Mouse (Mus musculus) lung, adult 18-20 months (tissue): ENCODE measurements around the gene Ift43.

Source experiments
- DNase-seq, 2 experiments: peaks; one replicate each; pipeline ENCODE4 v3.0.0; 2022; ENCODE audit warnings: mixed read lengths in 2 of 2

The Ift43 gene

DNA sequence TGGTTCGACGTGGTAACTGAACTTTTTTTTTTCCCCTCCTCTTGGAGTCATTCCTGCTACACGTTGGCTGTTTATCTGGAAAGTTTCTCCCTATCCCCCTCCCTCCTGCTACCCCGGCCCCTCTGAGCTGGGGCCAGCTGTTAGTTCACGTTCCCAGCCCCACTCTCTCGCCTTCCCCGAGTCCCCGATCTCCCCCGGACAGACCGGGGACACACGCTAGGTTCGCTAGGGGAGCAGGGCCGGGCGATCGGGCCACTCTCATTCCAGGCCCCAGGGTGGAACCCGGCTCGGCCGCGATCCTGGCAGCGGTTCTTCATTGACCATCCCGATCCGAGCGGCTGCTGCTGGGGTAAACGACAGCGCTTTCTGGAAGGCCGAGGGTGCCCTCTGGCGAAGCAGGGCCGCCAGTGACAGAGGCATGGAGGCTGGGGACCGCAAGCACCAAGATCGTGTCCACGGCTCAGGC is 3.1 kb upstream of the Ift43 start:
- DNase-seq = peak; percentile 91 to 94

DNA sequence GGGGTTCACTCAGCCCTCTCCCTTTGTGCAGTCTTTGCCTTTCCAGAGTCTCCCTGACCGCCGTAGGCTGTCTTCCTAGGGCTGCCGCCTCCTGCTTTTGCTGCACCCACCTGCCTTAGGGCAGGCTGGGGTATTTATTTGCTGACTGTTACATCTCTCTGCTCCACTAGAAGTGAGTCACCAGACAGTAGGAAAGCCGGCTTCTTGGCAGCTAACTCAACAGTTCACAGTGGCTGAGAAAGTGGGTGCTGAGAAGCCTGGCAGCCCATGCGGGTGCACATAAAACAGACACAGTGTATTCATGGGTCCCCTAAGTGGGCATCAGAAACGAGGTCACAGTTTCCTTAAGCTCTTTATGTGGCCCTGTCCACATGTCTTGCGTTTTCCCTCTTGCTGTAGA is 3.5 kb downstream of the Ift43 start:
- DNase-seq = no peak

GRCm38 (mm10) chr12:86086550-86086949 is 4.2 kb downstream of the Ift43 start:
- DNase-seq = no peak

DNA sequence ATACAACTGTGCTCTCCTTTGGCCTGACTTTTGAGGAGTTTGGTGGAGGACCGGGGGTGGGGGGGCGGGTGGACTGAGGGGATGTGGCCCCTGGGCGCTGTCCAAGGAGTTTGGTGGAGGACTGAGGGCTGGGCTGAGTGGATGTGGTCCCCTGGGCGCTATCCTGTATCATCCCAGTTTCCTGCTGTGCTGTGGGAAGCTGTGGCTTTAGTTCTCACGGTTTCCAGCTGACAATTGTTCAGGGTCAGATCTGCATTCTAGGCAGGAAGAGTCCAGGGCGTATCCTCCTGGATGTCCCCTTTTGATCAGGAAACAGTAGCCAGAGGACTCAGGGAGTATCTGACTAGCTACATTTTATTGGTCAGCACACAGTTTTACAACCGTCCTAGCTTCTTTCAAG is 5.7 kb downstream of the Ift43 start:
- peak; percentile 15 to 50 for DNase-seq

GRCm38 (mm10) chr12:86090764-86091163 is 8.4 kb downstream of the Ift43 start:
- peak in 1 of 2 experiments; percentile 25 for DNase-seq

GRCm38 (mm10) chr12:86091601-86092132 is 9.3 kb downstream of the Ift43 start:
- peak; percentile 69 to 72 for DNase-seq

DNA sequence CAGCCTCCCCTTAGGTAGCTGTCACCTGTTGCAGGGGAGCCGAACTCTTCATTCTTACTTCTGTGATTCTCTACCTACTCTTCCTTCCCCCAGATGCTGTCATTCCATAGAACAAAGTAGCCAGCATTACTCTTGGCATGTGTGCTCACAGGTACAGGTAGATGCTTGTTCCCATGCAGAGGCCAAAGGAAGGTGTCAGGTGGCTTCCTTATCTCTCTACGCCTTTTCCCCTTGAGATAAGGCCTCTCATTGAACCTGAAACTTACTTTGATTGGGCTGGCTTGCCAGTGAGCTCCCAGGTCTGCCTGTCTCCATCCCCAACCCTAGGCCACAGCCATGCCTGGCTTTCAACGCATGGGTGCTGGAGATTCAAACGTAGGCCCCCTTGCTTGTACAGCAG is 11.7 kb downstream of the Ift43 start:
- no peak for DNase-seq

GRCm38 (mm10) chr12:86095806-86096205 is 13.5 kb downstream of the Ift43 start:
- DNase-seq = no peak

- peak; percentile 29 to 37 for DNase-seq
Measured at GRCm38 (mm10) chr12:86097781-86098180, 15.4 kb downstream of the Ift43 start.

DNA sequence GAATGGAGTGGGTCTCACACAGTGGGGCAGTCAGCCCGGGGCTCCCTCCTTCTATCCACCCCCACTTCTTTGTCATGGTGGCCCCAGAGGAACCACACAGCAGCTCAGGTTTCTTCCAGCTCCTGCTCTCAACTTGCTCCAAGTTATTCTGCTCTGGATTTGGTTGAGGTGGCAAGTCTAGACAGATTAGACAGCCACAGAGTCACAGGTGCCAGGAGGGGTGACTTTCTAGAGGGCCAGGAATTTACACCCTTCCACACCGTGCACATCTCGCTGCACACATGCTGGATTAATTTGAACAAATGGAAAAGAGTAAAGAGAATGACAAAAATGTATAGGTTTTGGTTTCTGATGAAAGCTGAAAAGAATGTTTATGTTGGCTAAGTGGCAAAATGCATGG is 18.4 kb downstream of the Ift43 start:
- no peak for DNase-seq

- no peak for DNase-seq
Measured at GRCm38 (mm10) chr12:86102686-86103085, 20.3 kb downstream of the Ift43 start.

DNA sequence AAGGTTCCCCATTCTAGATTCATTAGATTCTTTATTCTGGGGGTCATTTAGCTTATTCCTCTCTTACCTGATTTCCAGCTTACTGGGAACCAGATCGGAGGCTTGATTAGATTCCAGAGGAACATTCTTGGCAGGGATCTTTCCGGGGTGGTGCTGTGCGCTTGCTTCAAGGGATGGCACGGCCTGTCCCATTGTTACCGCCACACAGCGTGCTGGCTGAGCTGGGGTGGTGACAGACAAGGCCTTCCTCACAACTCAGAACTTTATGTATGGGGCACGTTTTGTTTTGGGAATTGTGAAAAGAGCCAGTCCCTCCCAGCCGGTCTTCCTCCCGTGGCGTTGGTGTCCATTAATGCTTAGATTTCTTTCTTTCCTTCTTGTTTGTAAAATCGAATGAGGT is 21.1 kb downstream of the Ift43 start:
- DNase-seq = peak; percentile 23 to 43

DNA sequence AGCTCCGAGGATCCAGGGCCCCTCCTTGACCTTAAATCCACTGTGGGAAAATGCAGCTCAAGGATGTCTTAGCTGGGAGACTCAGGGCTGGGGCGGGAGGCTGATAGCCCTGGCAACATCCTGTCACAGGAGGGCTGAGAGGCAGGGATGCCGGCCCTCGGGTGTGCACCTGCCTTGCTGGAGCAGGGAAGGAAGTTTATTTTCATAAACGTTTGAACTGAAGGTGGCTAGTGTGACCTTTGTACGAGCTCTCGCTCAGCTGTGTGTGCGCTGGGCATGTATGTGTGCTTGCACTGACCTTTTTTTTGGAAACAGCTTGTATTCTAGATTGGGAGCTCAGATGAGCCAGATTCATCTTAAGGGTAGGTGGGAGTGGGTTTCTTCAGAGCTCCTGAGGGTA is 21.5 kb downstream of the Ift43 start:
- DNase-seq = no peak

DNA sequence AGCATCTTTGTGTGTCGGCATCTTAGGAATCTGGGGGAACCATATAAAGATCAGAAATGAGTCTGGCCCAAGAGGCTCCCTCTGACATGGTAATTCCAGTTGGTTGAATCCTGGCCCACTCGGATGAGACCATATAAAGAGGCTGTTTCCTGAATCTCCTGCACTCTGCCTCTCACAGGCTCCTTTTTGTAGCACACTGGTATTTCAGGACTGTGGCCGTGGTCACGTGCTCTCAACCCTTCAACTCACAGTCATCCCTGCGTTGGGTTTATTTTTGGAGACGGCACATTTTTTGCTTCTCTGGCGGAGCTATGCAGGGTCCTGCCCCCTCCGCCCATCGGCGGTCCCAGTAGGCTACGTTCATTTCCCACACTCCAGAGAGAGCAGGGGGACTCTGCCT is 22.0 kb downstream of the Ift43 start:
- DNase-seq = peak; percentile 38 to 55

DNA sequence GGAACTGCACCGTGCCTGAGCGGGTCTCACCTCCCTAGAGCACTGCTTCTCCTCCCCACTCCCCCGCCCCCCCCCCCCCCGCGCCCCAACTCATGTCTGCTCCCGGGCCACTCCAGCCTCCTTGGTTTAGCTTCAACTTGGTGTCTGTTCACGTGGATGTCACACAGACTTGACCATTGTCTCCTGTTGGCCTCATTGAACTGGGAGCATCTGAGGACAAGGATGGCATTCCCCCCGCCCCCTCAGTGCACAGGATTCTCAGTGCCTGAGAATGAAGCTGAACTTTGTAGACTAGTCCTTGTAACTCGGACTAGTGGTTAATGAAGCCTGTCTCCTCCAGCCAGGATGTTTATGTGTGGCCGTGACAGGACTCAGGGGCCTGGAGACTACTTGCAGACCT is 23.2 kb downstream of the Ift43 start:
- no peak for DNase-seq

DNA sequence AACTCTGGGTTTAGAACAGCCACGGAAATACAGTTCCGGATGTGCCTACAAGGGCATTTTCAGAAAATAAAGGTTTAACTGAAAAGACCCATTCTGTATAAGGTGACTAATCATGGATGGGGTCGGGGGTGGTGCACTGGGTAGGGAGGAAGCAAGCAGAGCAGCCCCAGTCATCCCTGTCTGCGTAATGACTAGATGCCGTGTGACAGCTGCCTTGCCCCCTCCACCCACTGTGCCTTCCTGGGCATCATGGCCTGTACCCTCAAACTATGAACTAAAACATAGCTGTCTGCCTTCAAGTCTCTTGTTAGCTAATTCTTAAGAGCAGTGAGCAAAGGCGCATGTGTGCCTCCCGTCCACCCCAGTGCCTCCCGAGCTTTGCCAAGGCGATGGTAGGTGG is 23.7 kb downstream of the Ift43 start:
- no peak for DNase-seq

DNA sequence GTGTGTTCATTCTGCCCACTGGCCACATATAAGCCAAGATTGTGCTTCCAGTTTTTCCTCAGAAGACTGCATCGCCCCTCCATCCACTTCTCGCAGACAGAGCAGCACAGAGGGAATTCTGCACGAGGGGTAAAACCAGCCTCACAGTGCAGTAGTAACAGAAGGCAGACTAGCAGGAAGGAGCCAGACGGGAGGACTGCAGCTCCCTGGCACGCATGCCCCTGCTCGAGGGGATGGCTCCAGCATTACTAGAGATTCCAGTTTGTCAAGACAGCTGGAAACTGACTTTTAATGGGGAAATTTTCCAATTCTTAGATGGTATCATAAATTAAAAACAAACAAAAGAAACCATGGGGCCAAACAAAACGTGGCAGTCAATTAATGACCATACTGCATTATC is 25.3 kb downstream of the Ift43 start:
- no peak for DNase-seq

DNA sequence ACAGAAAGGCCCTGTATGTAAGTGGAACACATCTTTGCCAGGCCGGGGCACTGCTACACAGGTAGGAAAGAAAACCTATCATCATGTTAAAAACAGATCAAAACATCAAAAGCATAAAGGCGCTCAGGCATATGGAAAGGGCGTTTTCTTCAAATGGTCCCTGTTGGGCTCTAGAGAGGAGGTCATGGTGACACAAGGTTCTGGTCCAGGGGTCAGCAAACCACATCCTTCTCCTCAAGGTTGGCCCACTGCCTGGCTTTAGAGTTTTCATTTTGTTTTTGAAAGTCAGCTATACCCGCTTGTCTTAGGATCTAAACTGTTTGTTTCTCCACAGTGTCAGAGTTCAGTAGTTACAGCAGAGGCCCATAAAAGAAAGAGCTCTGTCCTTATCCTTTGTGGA is 27.2 kb downstream of the Ift43 start:
- no peak for DNase-seq

GRCm38 (mm10) chr12:86110637-86111036 is 28.3 kb downstream of the Ift43 start:
- peak in 1 of 2 experiments; percentile 33 for DNase-seq

- DNase-seq = no peak
Measured at GRCm38 (mm10) chr12:86116295-86116835, 34.0 kb downstream of the Ift43 start.

DNA sequence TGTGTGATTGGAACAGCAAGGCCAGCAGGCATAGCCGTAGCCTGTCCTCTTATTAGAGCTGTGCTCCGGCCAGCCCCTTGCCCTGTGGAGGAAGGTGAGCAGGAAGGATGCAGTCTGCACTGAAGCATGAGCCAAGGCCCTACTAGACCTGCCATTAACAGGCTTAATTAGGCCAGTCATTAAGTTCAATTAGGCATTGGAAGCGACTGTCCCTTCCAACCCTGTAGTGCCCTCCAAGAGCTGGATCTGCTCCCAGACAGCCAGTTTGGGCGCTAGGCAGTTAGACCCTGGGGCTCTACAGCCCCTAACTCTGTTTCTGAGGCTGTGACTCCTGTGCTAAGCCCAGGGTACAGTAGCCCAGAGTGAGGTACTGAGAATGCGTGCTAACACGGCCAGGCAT is 41.7 kb downstream of the Ift43 start:
- no peak for DNase-seq

- DNase-seq = peak; percentile 69 to 83
Measured at GRCm38 (mm10) chr12:86128122-86128521, 45.8 kb downstream of the Ift43 start.

DNA sequence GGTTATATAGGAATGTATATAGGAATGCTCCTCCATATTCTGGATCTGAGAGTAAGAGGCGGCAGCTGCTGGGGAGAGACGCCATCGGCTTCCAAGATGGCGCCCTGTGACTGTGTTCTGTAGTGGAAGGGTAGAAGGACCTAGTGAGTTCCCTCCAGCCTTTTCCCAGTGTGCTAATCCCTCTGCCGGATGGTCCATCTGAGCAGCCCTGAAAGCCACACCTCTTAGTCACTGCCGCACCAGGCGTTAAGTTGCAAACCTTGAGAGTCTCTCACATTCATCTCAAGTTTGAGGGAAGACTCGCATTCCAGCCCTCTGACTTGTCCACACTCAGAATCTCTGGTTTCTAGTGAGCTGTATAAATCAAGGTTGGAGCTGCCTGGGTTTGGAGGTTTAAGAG is 46.7 kb downstream of the Ift43 start:
- DNase-seq = no peak

DNA sequence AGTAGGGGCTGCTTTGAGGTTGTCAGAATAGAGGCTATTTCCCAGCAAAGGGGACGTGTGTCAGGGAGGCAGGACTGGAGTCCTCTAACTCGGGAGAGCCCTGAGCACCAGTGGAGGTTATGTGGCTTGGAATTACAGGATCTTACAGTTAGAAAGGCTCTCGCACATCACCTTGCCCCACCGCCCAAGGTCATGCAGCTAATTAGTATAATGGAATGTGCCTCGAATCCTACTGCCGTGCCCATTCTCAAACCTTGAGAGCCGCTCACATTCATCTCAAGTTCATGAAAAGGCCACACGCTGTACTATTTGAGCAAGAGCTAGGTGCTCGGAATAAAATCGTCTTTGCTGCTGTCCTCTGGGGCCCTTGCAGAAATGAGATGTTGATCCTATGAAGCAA is 47.4 kb downstream of the Ift43 start:
- DNase-seq = peak in 1 of 2 experiments; percentile 35

- DNase-seq = peak in 1 of 2 experiments; percentile 39
Measured at GRCm38 (mm10) chr12:86132799-86133198, 50.5 kb downstream of the Ift43 start.
